ENCODE assay signal across 8 mouse cellular contexts in genomic region chr7:126693256-126693655, GRCm38 (mm10). TPM values are rescaled to one million over a fixed set of nuclear protein-coding genes. Genes with fewer than 3 reads are reported as not detected.
DNase-seq lines count a peak whose midpoint lies in the region; ATAC-seq and TF ChIP-seq lines count a peak whose summit lies in the region.

No protein-coding gene starts in this region.

- no peaks in the 10 kb centered on the region for H3K9me3 ChIP-seq in liver, embryonic 12.5 days (replicated peaks)

- TF ChIP-seq CTCF in lung, adult 2 months (IDR thresholded peaks at IDR 0.05; ENCODE audit: insufficient read depth, low read length), result peak; percentile 87

- H3K27ac ChIP-seq in liver, embryonic 12.5 days, result no peak overlapping the region

- ATAC-seq in liver, embryonic 12.5 days, result no peak

- peaks cover 39% of the 10 kb centered on the region for H3K4me1 ChIP-seq in liver, embryonic 12.5 days
- H3K4me1 ChIP-seq in lung, adult 2 months (ENCODE audit: control insufficient read depth, insufficient read depth, low read length), result peaks cover 9% of the 10 kb centered on the region

- peaks cover 33% of the 10 kb centered on the region for H3K36me3 ChIP-seq in liver, embryonic 12.5 days

- no peaks in the 10 kb centered on the region for H3K27me3 ChIP-seq in liver, embryonic 12.5 days (replicated peaks)

- TF ChIP-seq POLR2A in lung, adult 2 months (IDR thresholded peaks at IDR 0.05; ENCODE audit: borderline replicate concordance, extremely low read depth, low read depth, low read length), result no peak

- peak; percentile 82 for DNase-seq in liver
- DNase-seq in cerebellum, adult 18-20 months, result peak; percentile 80 to 83
- DNase-seq in frontal cortex, postnatal 25 days (ENCODE audit: low spot score in 2 of 2), result peak; percentile 67 to 74
- DNase-seq in kidney, postnatal 25 days, result peak; percentile 87 to 95
- DNase-seq in lung, adult 2 months, result peak; percentile 86
- DNase-seq in ovary, postnatal 10 days (ENCODE audit: low spot score), result peak; percentile 59
- peak; percentile 76 to 90 for DNase-seq in thymus, postnatal 10 days (ENCODE audit: low spot score in 2 of 2)

- no peak overlapping the region for H3K9ac ChIP-seq in liver, embryonic 12.5 days

- H3K4me2 ChIP-seq in liver, embryonic 12.5 days, result no peak overlapping the region

- 23% methylated on average over 3 of the region's 3 CpGs for WGBS in liver, embryonic 12.5 days (ENCODE audit: insufficient replicate concordance)
- 11% methylated on average over 3 of the region's 3 CpGs for WGBS in lung, adult 2 months

- no peak overlapping the region for H3K4me3 ChIP-seq in liver, embryonic 12.5 days
- H3K4me3 ChIP-seq in lung, adult 2 months (replicated peaks; ENCODE audit: extremely low read depth, low read depth, low read length), result no peak overlapping the region

RNA-seq across cellular contexts. Expression of gene Bola2, which starts 1.9 kb away (rescaled TPM):
- 134 and 153 TPM in 2 replicates for polyA plus RNA-seq in liver, embryonic 12.5 days (2016; fragmentation: Nextera tagmentation; extraction: Ambion mirVana)
- 38.2 and 39.6 TPM in 2 replicates for polyA plus RNA-seq in lung, adult 2 months (2012; rRNA removed)

RNA-seq across cellular contexts. Expression of gene Slx1b, which starts 2.3 kb away (rescaled TPM):
- polyA plus RNA-seq in liver, embryonic 12.5 days (2016; fragmentation: Nextera tagmentation; extraction: Ambion mirVana), result 4.5 and 5.1 TPM in 2 replicates
- polyA plus RNA-seq in lung, adult 2 months (2012; rRNA removed), result 23.4 and 27.7 TPM in 2 replicates

RNA-seq across cellular contexts. Expression of gene Coro1a, which starts 14.3 kb away (rescaled TPM):
- polyA plus RNA-seq in liver, embryonic 12.5 days (2016; fragmentation: Nextera tagmentation; extraction: Ambion mirVana), result 77.9 and 86.6 TPM in 2 replicates
- 208 and 229 TPM in 2 replicates for polyA plus RNA-seq in lung, adult 2 months (2012; rRNA removed)

RNA-seq across cellular contexts. Expression of gene Sult1a1, which starts 17.0 kb away (rescaled TPM):
- 0.24 and 0.50 TPM in 2 replicates for polyA plus RNA-seq in liver, embryonic 12.5 days (2016; fragmentation: Nextera tagmentation; extraction: Ambion mirVana)
- 55.6 and 69.2 TPM in 2 replicates for polyA plus RNA-seq in lung, adult 2 months (2012; rRNA removed)

RNA-seq across cellular contexts. Expression of gene Sgf29, which starts 44.1 kb away (rescaled TPM):
- 36.3 and 42.4 TPM in 2 replicates for polyA plus RNA-seq in liver, embryonic 12.5 days (2016; fragmentation: Nextera tagmentation; extraction: Ambion mirVana)
- polyA plus RNA-seq in lung, adult 2 months (2012; rRNA removed), result 36.4 and 43.4 TPM in 2 replicates
